Mouse (Mus musculus): ENCODE data around the gene Hoxc6.

Gene Hoxc6

DNA sequence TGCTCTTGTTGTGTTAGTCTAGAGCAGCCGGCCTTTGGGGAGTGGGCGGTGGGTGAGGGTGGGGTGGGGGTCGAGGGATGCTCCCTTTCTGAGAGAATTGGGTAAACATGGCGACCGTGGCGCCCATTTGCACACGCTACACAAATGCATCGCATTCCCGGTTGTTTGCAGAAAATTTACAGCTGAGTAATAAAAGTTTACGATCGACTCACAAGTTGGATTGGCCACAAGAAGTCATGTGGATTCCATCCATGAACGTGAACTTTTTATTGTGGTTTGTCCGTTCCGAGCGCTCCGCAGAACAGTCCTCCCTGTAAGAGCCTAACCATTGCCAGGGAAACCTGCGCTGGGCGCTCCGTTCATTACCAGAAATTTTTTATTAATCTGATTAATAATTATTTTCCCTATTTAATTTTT lies at the start of gene Hoxc6:
TSS of gene Hoxc6 (plus strand) at position 319 of the 417 bp plus-strand sequence.
- DNase-seq (ENCODE audit: low spot score in 2 of 2), result no peak

DNA sequence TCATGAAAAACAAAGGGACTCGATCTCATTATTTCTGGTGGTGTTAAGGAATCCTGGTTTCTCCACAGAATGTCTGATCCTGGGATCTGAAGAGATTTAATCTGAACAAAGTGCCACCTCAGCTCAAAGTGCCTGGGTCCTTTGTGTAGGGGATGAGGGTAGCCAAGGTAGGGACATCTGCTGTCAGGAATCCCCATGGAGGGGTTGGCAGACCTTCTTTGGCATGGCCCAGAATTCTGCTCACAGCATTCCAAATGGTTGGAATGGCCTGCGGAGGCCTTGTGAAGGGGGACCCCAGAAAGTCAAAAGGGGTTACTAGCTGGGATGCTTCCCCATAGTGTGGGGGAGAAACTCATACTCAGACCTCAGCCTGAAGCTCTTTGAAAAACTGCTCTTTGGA lies 49.2 kb upstream of the Hoxc6 start:
- no peak for DNase-seq (ENCODE audit: low spot score in 2 of 2)

DNA sequence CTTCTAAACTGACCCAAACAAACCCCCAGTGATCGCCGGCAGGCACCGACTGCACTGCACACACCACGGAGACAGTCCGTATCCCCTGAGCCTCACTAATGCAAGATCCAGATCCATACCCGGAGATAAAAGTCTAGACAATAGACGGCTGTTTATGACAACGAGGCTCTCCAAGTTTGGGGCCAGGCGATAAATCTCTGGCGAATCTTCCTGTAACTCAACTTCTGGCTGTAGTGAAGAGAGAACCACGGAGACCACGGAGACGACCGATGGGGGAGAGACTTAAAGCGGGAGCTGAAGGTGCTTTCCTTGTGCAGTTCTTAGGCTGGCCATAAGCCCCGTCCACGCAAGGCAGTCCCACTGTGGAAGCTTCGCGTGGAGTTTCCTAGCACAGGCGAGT lies 48.4 kb upstream of the Hoxc6 start:
- no peak for DNase-seq (ENCODE audit: low spot score in 2 of 2)

DNA sequence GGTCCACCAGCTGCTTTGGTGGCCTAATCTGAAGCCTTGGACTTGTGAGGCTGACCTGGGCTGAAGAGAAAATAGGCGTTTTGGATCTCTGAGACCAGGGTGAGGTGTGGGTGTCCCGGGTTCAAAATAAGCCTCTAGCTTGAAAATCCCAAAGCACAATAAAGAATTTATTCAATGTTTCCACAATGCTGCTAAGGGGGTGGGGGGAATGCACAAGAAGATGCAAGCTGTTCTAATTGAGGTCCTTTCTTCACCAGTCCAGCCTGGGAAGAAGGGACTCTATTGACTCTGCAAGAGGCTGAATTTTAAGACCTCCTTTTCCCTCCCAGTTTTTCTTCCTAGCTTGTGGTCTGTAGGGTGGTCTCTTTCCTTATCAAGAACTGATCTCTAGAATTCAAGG lies 47.2 kb upstream of the Hoxc6 start:
- no peak for DNase-seq (ENCODE audit: low spot score in 2 of 2)

DNA sequence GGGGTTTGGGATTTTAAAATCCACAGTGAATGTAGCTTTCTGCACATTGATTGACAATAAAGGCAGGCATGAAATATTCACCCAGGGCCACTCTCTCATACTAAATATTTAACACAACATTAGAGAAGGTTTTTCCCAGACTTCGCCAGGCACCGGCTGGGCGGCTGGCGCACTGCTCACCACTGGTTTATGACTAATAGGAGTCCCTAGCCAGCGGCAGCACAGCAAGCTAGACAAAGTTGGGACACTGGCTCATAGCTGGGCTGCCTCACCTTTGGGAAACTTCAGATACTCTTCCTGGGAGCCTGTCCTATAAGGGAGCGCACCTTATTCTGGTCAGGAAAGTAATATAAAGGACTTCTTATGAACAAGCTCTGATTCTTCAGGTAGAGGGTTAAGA lies 44.5 kb upstream of the Hoxc6 start:
- no peak for DNase-seq (ENCODE audit: low spot score in 2 of 2)

DNA sequence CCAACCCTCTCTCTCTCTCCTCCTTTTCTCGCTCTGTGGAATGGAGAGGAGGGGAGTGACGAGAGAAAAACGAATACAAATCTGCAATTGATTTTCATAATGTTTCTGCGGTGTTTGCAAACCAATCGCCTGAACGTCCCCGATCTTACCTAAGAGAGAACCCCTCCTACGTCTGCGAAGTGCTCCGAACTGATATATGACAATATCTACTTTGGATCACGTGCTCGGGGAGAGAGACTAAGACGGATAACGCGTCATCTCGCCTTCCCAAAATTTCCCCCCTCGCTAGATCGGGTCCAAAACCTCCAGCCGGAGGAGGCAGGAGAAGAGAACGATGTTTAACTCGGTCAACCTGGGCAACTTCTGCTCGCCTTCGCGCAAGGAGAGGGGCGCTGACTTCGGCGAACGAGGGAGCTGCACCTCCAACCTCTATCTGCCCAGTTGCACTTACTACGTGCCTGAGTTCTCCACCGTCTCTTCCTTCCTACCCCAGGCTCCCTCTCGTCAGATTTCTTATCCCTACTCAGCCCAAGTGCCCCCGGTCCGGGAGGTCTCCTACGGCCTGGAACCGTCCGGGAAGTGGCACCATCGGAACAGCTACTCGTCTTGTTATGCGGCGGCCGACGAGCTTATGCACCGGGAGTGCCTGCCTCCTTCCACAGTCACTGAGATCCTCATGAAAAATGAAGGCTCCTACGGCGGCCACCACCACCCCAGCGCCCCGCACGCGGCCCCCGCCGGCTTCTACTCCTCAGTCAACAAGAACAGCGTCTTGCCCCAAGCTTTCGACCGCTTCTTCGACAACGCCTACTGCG lies 43.7 kb upstream of the Hoxc6 start, which contains the start of gene Hoxc11:
TSS of gene Hoxc11 (plus strand) at position 236 of the 815 bp plus-strand sequence.
- no peak for DNase-seq (ENCODE audit: low spot score in 2 of 2)

DNA sequence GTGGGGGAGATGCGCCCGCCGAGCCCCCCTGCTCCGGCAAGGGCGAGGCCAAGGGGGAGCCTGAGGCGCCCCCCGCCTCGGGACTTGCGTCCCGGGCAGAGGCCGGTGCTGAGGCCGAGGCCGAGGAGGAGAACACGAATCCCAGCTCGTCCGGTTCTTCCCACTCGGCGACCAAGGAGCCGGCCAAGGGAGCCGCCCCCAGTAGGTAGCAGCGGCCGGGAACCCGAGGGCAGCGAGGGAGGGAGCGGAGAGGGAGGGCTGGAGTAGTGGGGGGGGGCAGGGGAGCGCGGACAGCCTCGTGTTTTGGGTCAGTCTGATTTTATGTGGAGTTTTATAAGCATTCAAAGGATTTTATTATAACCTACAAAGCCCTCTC lies 43.1 kb upstream of the Hoxc6 start:
- no peak for DNase-seq (ENCODE audit: low spot score in 2 of 2)

DNA sequence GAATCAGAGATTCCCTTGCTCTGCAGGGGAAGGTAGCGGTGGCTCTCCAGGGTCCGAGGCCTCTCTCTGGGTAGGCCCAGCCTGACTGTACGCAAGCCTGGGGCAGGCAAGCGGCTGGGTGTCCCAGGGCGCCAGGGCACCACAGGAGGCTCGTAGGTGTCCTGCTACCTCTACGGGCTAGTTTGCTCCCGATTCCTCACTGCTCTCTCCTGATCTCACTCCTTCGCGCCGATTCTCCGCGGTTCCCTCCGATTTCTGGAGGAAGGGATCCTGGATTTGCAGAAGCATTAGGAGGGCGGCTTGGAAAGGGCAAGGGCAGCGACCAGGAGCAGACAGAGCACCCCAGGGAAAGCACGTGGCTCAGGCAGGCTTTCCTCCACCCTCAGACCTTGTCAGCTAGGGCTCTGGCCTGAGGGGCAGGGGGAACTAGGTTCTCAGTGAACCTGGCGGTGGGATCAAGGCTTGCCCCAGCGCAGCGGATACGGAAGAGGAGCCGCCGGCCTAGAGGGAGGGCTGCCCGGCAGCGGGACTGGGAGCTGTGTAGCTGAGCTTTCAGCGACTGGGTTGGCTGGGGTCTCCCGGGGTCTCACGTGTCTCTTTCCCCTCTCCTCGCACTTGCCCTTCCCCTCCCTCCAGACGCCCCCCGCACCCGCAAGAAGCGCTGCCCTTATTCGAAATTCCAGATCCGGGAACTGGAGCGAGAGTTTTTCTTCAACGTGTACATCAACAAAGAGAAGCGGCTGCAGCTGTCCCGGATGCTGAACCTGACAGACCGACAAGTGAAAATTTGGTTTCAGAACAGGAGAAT lies 42.0 kb upstream of the Hoxc6 start:
- DNase-seq (ENCODE audit: low spot score in 2 of 2), result no peak

DNA sequence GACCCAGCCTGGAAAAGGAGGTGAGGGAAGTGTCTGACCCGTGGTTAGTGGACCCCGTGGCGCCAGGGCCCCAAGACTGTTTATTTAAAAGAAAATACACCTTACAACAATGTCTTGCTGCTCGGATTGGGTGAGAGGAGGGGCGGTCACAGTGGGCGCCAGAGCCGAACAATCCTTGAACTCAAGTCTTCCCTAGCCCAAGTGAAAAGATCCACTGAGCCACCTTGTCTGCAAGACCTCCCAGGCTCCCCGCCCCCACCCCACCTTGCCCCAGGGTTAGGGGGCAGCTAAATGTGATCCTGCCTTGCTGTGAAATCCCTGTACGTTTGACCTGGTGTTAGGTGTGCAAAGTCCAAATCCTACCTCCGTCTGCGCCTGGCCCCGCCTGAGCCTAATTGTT lies 41.2 kb upstream of the Hoxc6 start:
- no peak for DNase-seq (ENCODE audit: low spot score in 2 of 2)

DNA sequence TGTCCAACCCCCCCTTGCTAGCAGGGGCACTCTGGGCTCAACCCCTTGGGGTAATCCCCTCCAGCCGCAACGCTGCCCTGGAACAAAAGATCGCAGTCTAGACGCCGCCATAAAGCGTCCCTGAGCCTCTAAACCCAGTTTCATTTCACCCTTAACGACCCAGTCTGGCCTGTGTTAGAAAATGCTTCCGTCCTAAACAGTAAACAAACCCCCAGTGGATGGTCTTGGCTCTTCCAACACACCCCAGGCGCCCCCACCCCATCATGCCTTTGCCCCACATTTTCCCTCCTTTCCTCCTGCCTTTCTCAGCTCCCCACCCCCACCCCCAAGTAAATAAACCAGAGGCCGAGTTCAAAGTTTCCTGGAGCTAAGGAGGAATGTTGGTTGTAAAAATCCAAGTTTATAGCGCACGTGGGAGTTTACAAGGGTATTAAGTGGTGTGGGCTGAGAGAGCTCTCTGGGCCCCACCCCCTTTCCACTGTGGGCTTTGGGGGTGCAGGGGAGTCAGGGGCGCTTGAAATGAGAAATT lies 38.3 kb upstream of the Hoxc6 start:
- DNase-seq (ENCODE audit: low spot score in 2 of 2), result no peak

DNA sequence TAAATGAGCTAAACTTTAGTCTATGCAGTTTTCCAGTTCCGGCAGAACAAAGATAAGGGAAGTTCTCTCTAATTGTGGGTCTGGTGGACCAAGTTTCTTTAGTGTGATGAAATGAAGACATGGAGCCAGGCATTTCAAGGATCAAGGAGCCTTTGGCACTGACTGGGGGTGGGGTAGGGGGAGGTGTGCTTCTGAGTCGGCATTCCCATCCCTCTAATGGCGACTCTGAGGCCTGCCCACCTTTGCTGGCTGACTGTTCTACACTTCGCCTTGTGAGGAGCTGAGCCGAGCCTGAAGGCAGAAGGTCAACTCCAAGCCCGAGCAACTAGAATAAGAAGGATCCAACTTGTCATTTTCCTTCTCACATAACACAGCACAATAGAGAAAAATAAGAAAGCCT lies 36.3 kb upstream of the Hoxc6 start:
- no peak for DNase-seq (ENCODE audit: low spot score in 2 of 2)

DNA sequence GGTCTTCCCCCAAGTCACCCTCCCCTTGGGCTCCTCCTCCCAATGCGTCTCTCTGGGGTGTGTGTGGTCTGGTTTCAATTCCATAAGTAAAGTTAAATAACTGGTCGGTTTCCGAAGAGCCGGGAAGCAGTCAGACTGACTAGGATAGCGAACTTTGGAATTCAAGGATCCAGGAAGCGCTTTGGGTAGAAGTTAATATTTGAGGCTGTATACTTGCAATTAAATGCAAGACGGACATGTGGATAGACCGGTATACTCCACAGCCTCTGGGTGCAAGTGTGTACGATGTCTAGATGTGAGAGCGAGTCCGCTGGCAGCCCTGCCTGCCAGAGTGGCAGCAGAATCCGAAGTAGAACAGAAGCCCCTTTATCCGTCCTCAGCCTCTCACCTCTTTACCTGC lies 35.6 kb upstream of the Hoxc6 start:
- DNase-seq (ENCODE audit: low spot score in 2 of 2), result no peak

DNA sequence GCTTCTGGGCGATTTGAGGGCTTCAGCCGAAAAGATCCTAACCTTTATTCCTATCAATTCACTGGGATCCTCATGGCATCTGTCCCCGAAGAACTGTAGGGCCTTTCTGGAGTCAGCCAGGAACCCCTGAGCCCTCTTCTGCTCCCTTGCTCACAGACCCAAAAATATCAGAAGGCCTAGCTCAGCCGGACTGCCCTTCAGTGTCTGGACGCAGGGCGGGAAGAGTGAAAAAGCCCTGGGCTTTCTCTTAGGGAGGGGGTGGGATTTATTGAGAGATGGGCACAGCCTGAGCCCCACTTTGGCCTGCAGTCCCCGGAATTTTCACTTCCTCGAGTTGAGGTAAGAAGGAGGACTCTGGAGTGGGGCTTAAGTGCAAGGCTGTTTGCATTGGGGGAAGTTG lies 34.8 kb upstream of the Hoxc6 start:
- no peak for DNase-seq (ENCODE audit: low spot score in 2 of 2)

DNA sequence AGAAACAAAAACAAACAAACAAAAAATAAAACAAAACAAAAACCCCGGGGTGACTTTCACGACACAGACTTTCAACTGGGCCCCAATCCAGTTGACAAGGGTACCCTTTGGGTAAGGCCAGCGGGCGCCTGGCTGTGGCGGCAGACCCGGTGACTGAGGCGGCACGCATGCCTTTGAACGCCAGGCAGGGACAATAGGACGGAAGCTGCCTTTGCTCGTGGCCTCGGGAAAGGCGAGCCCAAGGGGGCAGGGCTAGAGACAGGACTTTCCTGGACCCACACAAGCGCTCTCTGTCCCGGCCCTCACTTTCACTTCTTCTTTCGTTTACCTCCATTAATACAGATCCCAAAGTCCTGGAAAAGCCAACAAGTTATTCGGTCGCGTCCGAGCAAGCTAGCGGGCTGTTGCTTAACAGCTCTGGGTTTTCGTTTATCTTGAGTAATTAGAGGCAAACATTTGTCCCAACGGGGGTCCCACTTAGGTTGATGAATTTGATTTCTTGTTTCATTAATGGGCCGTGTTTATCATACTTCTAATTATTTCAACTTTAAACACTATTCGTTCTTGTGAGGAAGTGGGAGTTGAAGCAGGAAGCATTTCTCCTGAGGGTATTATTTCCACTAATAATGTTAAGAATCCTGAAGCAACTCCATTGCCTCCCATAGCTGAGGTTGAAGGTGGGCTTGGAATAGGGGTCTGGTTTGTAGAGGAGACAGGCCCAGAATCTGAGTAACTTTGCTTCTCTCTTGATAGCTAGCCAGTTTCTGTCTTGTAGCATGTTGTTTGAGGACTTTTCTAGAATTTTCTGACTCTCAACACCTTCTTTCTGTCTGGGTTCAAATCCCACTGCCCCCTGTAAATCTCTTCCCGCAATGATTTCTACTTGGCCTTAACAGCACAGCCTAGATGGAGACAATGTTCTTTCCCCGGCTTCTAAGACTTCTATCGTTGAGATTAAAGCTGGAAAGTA lies 34.1 kb upstream of the Hoxc6 start:
- no peak for DNase-seq (ENCODE audit: low spot score in 2 of 2)

DNA sequence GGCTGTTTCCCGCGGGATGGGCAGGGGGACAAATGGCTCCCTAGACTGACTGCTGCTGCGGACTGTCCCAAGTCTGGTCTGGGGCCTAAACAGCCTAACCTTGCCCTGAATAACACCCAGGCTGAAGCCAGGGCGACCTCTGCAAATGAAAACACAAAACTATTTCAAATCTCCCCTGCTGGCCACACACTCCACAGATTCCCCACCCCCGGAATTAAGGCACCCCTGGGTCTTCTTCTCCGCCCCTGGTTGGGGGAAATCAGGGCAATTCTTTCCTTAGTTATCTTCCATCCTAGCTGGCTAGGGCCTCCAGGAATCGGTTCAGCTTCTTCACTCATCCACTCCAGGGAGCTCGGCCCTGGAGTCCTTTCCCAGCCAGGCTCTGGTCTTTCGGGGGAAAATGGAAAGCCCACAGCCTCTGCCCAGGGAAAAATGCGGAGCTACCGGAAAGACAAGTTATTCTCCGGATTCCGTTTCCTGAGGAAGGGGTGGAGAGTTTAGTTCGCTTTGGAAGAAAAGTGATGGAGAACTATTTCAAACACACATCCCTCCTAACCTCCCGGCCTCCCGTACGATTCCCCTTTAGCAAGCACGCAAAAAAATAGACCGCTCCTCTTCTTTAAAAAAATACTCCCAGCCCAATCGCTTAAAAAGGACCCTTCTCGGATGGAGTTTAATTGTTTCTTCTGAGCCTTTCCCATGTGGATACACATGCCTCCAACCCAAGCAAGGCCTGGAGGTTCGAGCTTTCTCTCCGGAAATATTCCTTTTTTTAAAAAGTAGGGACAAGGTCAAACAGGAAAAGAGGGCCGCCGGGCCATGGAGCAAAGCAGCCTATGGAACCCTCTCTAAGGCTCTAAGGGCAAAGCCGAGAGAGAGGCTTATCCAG lies 32.8 kb upstream of the Hoxc6 start:
- no peak for DNase-seq (ENCODE audit: low spot score in 2 of 2)

DNA sequence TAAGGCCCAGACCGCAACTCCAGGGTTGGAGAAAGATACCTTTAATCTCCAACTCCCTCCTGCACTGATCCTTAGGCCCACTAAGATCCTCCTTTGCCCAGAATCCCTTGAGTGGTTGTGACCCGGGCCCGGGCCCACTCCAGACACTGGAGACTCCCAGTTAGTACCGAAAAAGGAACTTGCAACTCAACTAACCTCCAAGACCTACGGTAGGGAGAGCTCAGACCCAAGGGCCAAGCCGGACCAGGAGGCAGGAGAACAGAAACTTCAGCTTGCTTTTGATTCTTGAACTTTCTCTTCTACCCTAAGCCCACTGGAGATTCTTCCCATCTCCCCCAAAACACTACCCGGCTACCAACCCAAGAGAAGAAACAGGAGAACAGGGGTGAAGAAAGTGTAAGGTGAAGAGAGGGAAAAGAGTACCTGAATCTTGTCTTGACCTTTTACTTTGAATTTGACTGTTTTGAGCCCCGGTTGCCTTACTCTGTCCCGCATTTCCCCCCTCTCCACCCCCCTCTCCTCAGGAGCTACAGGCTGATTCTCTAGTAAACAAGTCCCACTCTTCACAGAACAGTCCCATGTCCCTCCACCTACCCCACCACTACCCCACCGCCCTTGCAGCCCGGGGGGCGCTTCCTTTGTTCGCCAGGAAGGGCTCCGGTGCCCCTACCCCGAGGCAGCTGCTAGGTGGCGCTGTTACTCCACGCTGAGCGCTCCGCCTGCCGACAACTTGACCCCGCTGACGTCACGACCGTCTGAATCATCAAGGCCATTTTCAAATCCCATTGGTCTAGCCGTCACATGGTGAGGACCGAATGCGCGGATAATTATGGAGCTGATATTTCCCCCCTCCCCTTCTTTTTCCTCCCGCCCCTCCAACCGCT lies 31.9 kb upstream of the Hoxc6 start:
- DNase-seq (ENCODE audit: low spot score in 2 of 2), result peak in 1 of 2 experiments; percentile 71

DNA sequence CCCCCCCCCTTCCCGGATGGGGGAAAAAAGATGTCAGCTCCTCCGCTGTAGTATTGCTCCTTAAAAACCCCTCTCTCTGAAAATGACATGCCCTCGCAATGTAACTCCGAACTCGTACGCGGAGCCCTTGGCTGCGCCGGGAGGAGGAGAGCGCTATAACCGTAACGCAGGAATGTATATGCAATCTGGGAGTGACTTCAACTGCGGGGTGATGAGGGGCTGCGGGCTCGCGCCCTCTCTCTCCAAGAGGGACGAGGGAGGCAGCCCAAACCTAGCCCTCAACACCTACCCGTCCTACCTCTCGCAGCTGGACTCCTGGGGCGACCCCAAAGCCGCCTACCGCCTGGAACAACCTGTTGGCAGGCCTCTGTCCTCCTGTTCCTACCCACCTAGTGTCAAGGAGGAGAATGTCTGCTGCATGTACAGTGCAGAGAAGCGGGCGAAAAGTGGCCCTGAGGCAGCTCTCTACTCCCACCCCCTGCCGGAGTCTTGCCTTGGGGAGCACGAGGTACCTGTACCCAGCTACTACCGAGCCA lies 31.2 kb upstream of the Hoxc6 start, which contains the start of gene Hoxc10:
TSS of gene Hoxc10 (plus strand) at position 21 of the 536 bp plus-strand sequence.
- no peak for DNase-seq (ENCODE audit: low spot score in 2 of 2)

DNA sequence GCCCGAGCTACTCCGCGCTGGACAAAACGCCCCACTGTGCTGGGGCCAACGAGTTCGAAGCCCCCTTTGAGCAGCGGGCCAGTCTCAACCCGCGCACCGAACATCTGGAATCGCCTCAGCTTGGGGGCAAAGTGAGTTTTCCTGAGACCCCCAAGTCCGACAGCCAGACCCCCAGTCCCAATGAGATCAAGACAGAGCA lies 30.8 kb upstream of the Hoxc6 start, which contains the start of gene Hoxc5:
TSS of gene Hoxc5 (plus strand) at position 132 of the 199 bp plus-strand sequence.
- no peak for DNase-seq (ENCODE audit: low spot score in 2 of 2)
